Mouse (Mus musculus): ENCODE results near the gene Myo18b. TPM values are rescaled to one million over a fixed set of nuclear protein-coding genes. Genes with fewer than 3 reads are reported as not detected.

The Myo18b gene
- polyA plus RNA-seq, 1 experiment from 2014 or later: 1.9 TPM

- no peak for ATAC-seq (ENCODE audit: low FRiP score, low read depth)
- Histone ChIP-seq H3K36me3 (no peaks in the 10 kb centered on the region), H3K4me2 (replicated peaks) (no peak overlapping the region), H3K9ac (no peak overlapping the region), H3K9me3 (no peaks in the 10 kb centered on the region), H3K27me3 (no peaks in the 10 kb centered on the region), H3K27ac (no peak overlapping the region), H3K4me3 (no peak overlapping the region), H3K4me1 (no peaks in the 10 kb centered on the region)
- 83% methylated on average over 2 of the region's 2 CpGs for WGBS
Observed at GRCm38 (mm10) chr5:112788441-112788840, 107.7 kb downstream of the Myo18b start.

- Histone ChIP-seq H3K9ac (no peak overlapping the region), H3K4me2 (replicated peaks) (no peak overlapping the region), H3K4me3 (no peak overlapping the region), H3K9me3 (no peaks in the 10 kb centered on the region), H3K27me3 (no peaks in the 10 kb centered on the region), H3K27ac (no peak overlapping the region), H3K36me3 (no peaks in the 10 kb centered on the region), H3K4me1 (no peaks in the 10 kb centered on the region)
- WGBS: 83% methylated on average over 6 of the region's 6 CpGs
- no peak for ATAC-seq (ENCODE audit: low FRiP score, low read depth)
Observed at GRCm38 (mm10) chr5:112786788-112787187, 109.4 kb downstream of the Myo18b start.

- no peak overlapping the region for H3K4me2 ChIP-seq (replicated peaks)
- no peaks in the 10 kb centered on the region for H3K27me3 ChIP-seq
- no peak for ATAC-seq (ENCODE audit: low FRiP score, low read depth)
- H3K36me3 ChIP-seq: no peaks in the 10 kb centered on the region
- H3K9me3 ChIP-seq: no peaks in the 10 kb centered on the region
- 68% methylated on average over 8 of the region's 8 CpGs for WGBS
- no peak overlapping the region for H3K4me3 ChIP-seq
- no peak overlapping the region for H3K27ac ChIP-seq
- no peaks in the 10 kb centered on the region for H3K4me1 ChIP-seq
- H3K9ac ChIP-seq: no peak overlapping the region
Observed at GRCm38 (mm10) chr5:112786031-112786430, 110.1 kb downstream of the Myo18b start.

GRCm38 (mm10) chr5:112781719-112782118, 114.4 kb downstream of the Myo18b start:
- Histone ChIP-seq H3K27me3 (no peaks in the 10 kb centered on the region), H3K4me1 (no peaks in the 10 kb centered on the region), H3K9me3 (no peaks in the 10 kb centered on the region), H3K4me2 (replicated peaks) (no peak overlapping the region), H3K27ac (no peak overlapping the region), H3K9ac (no peak overlapping the region), H3K4me3 (no peak overlapping the region), H3K36me3 (no peaks in the 10 kb centered on the region)
- ATAC-seq (ENCODE audit: low FRiP score, low read depth): no peak
- 86% methylated on average over 7 of the region's 7 CpGs for WGBS

GRCm38 (mm10) chr5:112781231-112781630, 114.9 kb downstream of the Myo18b start:
- Histone ChIP-seq H3K4me1 (no peaks in the 10 kb centered on the region), H3K9me3 (no peaks in the 10 kb centered on the region), H3K4me2 (replicated peaks) (no peak overlapping the region), H3K4me3 (no peak overlapping the region), H3K27ac (no peak overlapping the region), H3K9ac (no peak overlapping the region), H3K36me3 (no peaks in the 10 kb centered on the region), H3K27me3 (no peaks in the 10 kb centered on the region)
- ATAC-seq (ENCODE audit: low FRiP score, low read depth): no peak
- 80% methylated on average over 4 of the region's 4 CpGs for WGBS

GRCm38 (mm10) chr5:112780383-112780782, 115.8 kb downstream of the Myo18b start:
- WGBS: 68% methylated on average over 5 of the region's 5 CpGs
- no peak for ATAC-seq (ENCODE audit: low FRiP score, low read depth)
- no peak overlapping the region for H3K9ac ChIP-seq

GRCm38 (mm10) chr5:112776781-112777405, 119.3 kb downstream of the Myo18b start:
- WGBS: 65% methylated on average over 15 of the region's 15 CpGs
- H3K36me3 ChIP-seq: no peaks in the 10 kb centered on the region

More at GRCm38 (mm10) chr5:112780383-112780782, 115.8 kb downstream of the Myo18b start:
- no peak overlapping the region for H3K4me2 ChIP-seq (replicated peaks)
- no peak overlapping the region for H3K27ac ChIP-seq
- H3K9me3 ChIP-seq: no peaks in the 10 kb centered on the region
- H3K4me1 ChIP-seq: no peaks in the 10 kb centered on the region
- no peak overlapping the region for H3K4me3 ChIP-seq
- no peaks in the 10 kb centered on the region for H3K27me3 ChIP-seq
- no peaks in the 10 kb centered on the region for H3K36me3 ChIP-seq

GRCm38 (mm10) chr5:112773429-112773828, 122.7 kb downstream of the Myo18b start:
- Histone ChIP-seq H3K27me3 (no peaks in the 10 kb centered on the region), H3K4me2 (replicated peaks) (no peak overlapping the region), H3K9ac (no peak overlapping the region), H3K4me3 (no peak overlapping the region), H3K9me3 (no peaks in the 10 kb centered on the region), H3K36me3 (no peaks in the 10 kb centered on the region), H3K27ac (no peak overlapping the region), H3K4me1 (no peaks in the 10 kb centered on the region)
- WGBS: 51% methylated on average over 4 of the region's 4 CpGs
- no peak for ATAC-seq (ENCODE audit: low FRiP score, low read depth)

More at GRCm38 (mm10) chr5:112776781-112777405, 119.3 kb downstream of the Myo18b start:
- H3K9ac ChIP-seq: no peak overlapping the region
- H3K4me2 ChIP-seq (replicated peaks): no peak overlapping the region
- no peak overlapping the region for H3K4me3 ChIP-seq
- no peaks in the 10 kb centered on the region for H3K27me3 ChIP-seq
- no peaks in the 10 kb centered on the region for H3K4me1 ChIP-seq
- H3K27ac ChIP-seq: no peak overlapping the region
- H3K9me3 ChIP-seq: no peaks in the 10 kb centered on the region
- no peak for ATAC-seq (ENCODE audit: low FRiP score, low read depth)

- Histone ChIP-seq H3K27ac (no peak overlapping the region), H3K36me3 (no peaks in the 10 kb centered on the region), H3K4me1 (no peaks in the 10 kb centered on the region), H3K4me3 (no peak overlapping the region), H3K9me3 (no peaks in the 10 kb centered on the region), H3K27me3 (no peaks in the 10 kb centered on the region), H3K9ac (no peak overlapping the region), H3K4me2 (replicated peaks) (no peak overlapping the region)
- 58% methylated on average over 6 of the region's 6 CpGs for WGBS
- ATAC-seq (ENCODE audit: low FRiP score, low read depth): no peak
Observed at GRCm38 (mm10) chr5:112771376-112771901, 124.7 kb downstream of the Myo18b start.

- Histone ChIP-seq H3K36me3 (no peaks in the 10 kb centered on the region), H3K27me3 (no peaks in the 10 kb centered on the region), H3K4me3 (no peak overlapping the region), H3K4me2 (replicated peaks) (no peak overlapping the region), H3K9ac (no peak overlapping the region), H3K27ac (no peak overlapping the region), H3K4me1 (no peaks in the 10 kb centered on the region), H3K9me3 (no peaks in the 10 kb centered on the region)
- WGBS: 26% methylated on average over 4 of the region's 4 CpGs
- no peak for ATAC-seq (ENCODE audit: low FRiP score, low read depth)
Observed at GRCm38 (mm10) chr5:112769721-112770119, 126.4 kb downstream of the Myo18b start.

GRCm38 (mm10) chr5:112769020-112769720, 127.0 kb downstream of the Myo18b start:
- WGBS: 58% methylated on average over 11 of the region's 11 CpGs
- Histone ChIP-seq H3K9ac (no peak overlapping the region), H3K4me2 (replicated peaks) (no peak overlapping the region), H3K4me1 (no peaks in the 10 kb centered on the region), H3K9me3 (no peaks in the 10 kb centered on the region), H3K4me3 (no peak overlapping the region), H3K36me3 (no peaks in the 10 kb centered on the region), H3K27me3 (no peaks in the 10 kb centered on the region), H3K27ac (no peak overlapping the region)
- no peak for ATAC-seq (ENCODE audit: low FRiP score, low read depth)

- Histone ChIP-seq H3K4me3 (no peak overlapping the region), H3K9me3 (no peaks in the 10 kb centered on the region), H3K4me1 (no peaks in the 10 kb centered on the region), H3K27ac (no peak overlapping the region), H3K36me3 (no peaks in the 10 kb centered on the region), H3K9ac (no peak overlapping the region), H3K4me2 (replicated peaks) (no peak overlapping the region), H3K27me3 (no peaks in the 10 kb centered on the region)
- ATAC-seq (ENCODE audit: low FRiP score, low read depth): no peak
- 96% methylated on average over 5 of the region's 5 CpGs for WGBS
Observed at GRCm38 (mm10) chr5:112768556-112768955, 127.6 kb downstream of the Myo18b start.
